Mouse (Mus musculus) liver, embryonic 16.5 days (tissue): ENCODE data around the gene Iqck. TPM values are rescaled to one million over a fixed set of nuclear protein-coding genes. Genes with fewer than 3 reads are reported as not detected.

Experiments used
- ATAC-seq: fragments of 200-750 bp; cut with Nextera tagmentation; 2 replicates; pipeline ENCODE4 v1.8.0; 2017; ENCODE audit warnings: low read depth, mild to moderate bottlenecking, moderate number of reproducible peaks, moderate library complexity
- H3K27ac ChIP-seq: fragments of 300-500 bp; sonication (generic); 2 replicates; pipeline ENCODE4 v1.5.1; 2014; ENCODE audit warnings: mild to moderate bottlenecking, low read length
- H3K27me3 ChIP-seq: fragments of 300-500 bp; sonication (generic); 2 replicates; pipeline ENCODE4 v1.6.1; 2014; ENCODE audit warnings: low read depth, low read length, mixed read lengths; ENCODE audit not compliant: control insufficient read depth, insufficient read depth
- H3K36me3 ChIP-seq: fragments of 300-500 bp; sonication (generic); 2 replicates; pipeline ENCODE4 v1.6.1; 2014; ENCODE audit warnings: mild to moderate bottlenecking; ENCODE audit not compliant: control insufficient read depth, insufficient read depth
- H3K4me1 ChIP-seq: fragments of 300-500 bp; sonication (generic); 2 replicates; pipeline ENCODE4 v1.6.1; 2014; ENCODE audit warnings: low read depth, low read length, mixed read lengths; ENCODE audit not compliant: control insufficient read depth
- H3K4me2 ChIP-seq: fragments of 300-500 bp; sonication (generic); 2 replicates; pipeline ENCODE4 v1.6.1; 2014; ENCODE audit warnings: low read depth, low read length, mixed read lengths
- H3K4me3 ChIP-seq: fragments of 300-500 bp; sonication (generic); 2 replicates; pipeline ENCODE4 v1.5.1; 2014; ENCODE audit warnings: low read depth, mild to moderate bottlenecking, low read length
- H3K9ac ChIP-seq: fragments of 300-500 bp; sonication (generic); 2 replicates; pipeline ENCODE4 v1.6.1; 2014; ENCODE audit warnings: low read depth, low read length
- H3K9me3 ChIP-seq: fragments of 300-500 bp; sonication (generic); replicated peaks from 2 replicates; pipeline ENCODE4 v1.6.1; 2016; ENCODE audit warnings: low read length; ENCODE audit not compliant: control insufficient read depth
- whole genome bisulfite sequencing: fragments of 180-500 bp; shearing (Covaris S2); extraction: QIAGEN DNeasy Blood & Tissue Kit; methylation state at CpG from one replicate; pipeline ENCODE4 v1.1.7; 2014; ENCODE audit not compliant: insufficient replicate concordance; 5-methylcytosine and 5-hydroxymethylcytosine counted together
- polyA plus RNA-seq: library from polyadenylated mRNA; unstranded; fragments of >200 nt; fragmentation: Nextera tagmentation; extraction: Ambion mirVana; gene quantifications from 2 replicates; pipeline ENCODE4 v1.2.1, GENCODE M21; 2015

The Iqck gene
- polyA plus RNA-seq, 1 experiment from 2014 or later = 0.26 TPM

DNA sequence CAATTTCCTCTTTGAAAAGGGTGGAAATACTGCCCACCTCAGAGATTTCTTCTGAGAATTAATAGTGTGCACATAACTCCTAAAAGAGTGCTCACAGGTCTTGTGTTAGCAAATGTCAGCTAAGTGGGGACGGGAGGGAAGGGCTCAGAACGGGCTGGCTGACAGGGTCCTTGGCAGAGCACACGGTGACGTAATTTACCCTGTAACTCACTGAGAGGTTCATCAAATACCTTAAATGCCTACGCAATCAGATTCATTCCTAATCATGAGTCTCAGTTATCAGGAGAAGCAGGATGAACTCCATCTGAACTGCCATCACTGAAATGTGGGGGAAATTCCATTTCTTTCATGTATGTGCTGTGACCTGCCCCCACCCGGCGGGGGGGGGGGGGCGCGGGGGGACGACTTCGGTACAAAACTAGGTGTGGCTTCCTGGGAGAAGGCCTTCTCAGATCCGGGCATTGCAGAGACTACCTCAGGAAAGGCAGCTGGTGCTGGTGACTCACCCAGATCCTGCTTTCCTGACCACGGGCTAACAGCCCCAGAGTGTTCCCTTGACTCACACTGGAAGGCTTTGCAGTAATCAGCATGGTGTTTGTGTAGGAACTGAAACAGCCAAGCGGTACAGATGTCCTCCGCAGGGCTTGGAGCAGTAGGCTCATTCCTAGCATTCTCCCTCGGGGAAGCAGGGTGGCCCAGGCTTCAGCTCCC lies 74.2 kb downstream of the Iqck start:
- WGBS = 24% methylated on average over 16 of the region's 16 CpGs
- H3K4me2 ChIP-seq = no peak overlapping the region
- H3K27me3 ChIP-seq = no peaks in the 10 kb centered on the region
- ATAC-seq = no peak
- H3K9ac ChIP-seq = no peak overlapping the region
- no peaks in the 10 kb centered on the region for H3K4me1 ChIP-seq
- H3K4me3 ChIP-seq = no peak overlapping the region
- H3K9me3 ChIP-seq = no peaks in the 10 kb centered on the region
- H3K36me3 ChIP-seq = no peaks in the 10 kb centered on the region
- H3K27ac ChIP-seq = no peak overlapping the region

DNA sequence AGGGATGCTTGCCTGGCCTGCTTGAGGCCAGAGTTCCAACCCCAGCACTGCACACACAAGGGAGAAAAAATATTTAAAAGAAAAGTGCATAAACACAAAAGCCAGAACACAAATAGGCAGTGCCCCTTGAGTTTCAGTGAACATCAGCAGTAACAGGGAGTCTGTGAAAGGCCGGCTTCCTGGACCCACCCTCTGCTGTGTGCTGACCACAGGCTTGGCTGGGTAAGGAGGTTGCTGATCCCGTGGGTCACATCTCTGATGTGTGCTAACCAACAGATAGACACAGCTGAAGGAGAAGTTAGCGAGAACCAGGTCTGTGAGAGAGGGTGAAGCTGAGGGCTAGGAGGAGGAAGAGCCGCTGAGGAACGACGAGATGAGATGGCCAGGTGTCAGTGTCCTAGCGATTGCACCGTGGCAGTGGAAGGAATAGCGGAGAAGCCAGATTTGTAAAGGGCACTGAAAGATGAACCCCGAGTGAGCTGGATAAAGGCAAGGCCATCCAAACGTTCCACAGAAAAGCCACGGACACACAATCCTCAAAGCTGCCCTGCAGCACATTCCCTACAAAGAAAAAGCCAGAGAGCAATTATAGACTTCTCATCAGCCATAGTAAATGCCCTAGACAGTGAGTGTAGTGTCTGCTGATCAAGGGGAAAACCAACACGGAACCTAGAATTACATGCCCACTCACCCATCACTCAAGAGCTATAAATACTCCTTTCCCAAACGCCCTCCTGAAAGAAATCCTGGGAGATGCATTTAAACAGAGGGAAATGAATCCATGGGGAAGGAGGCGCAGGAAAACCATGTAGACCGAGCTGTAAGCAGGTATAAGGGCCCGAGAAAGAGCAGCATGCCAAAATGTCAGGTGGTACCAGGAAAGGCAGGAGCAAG lies 76.2 kb downstream of the Iqck start:
- Histone ChIP-seq H3K9ac (no peak overlapping the region), H3K27ac (no peak overlapping the region), H3K4me1 (no peaks in the 10 kb centered on the region), H3K36me3 (no peaks in the 10 kb centered on the region), H3K9me3 (no peaks in the 10 kb centered on the region), H3K27me3 (no peaks in the 10 kb centered on the region), H3K4me2 (no peak overlapping the region), H3K4me3 (no peak overlapping the region)
- WGBS = 64% methylated on average over 17 of the region's 17 CpGs
- ATAC-seq = no peak

DNA sequence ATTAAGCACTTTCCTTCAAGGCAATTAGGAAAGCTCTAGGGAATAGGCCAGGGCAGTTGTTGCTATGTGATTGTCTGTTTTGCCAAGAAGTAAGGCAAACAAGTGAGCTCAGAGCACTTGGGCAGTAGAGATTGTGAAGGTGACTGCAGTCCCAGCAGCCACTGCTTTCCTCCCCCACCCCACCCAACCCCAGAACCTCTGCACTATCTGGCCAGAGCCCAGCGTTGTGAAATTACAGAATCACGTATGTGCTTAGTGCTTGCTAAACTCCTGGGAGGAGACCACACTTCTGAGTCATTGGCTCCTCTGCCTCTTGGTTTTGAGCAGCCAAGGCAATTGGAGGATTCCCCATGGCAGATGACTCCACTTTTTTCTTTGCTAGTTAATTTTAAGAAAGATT lies 79.8 kb downstream of the Iqck start:
- Histone ChIP-seq H3K4me1 (no peaks in the 10 kb centered on the region), H3K4me3 (no peak overlapping the region), H3K4me2 (no peak overlapping the region), H3K9me3 (no peaks in the 10 kb centered on the region), H3K27me3 (no peaks in the 10 kb centered on the region), H3K36me3 (no peaks in the 10 kb centered on the region), H3K9ac (no peak overlapping the region), H3K27ac (no peak overlapping the region)
- ATAC-seq = peak; percentile 66
- 19% methylated on average over 2 of the region's 2 CpGs for WGBS

DNA sequence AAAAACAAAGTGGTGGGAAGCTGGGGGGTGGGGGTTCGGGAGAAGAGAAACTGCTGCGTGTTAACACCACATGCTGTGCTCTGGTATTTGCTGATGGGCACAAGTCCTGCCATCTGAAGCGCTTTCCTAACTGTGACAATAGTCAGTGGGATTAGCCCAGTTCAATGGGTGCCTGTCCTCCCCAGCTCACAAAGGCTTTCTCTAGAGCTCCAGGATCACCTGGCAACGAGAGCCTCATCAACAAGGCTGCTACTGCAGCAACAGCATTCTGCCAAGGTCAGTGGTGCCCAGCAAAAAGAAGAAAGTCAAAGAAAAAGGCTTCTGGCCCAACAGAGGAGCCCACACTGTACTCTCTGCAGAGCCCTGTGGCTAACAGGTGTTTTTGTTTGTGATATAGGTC lies 81.3 kb downstream of the Iqck start:
- WGBS = 53% methylated on average over 4 of the region's 4 CpGs
- no peak overlapping the region for H3K4me2 ChIP-seq
- H3K36me3 ChIP-seq = no peaks in the 10 kb centered on the region
- no peak overlapping the region for H3K4me3 ChIP-seq
- H3K4me1 ChIP-seq = no peaks in the 10 kb centered on the region
- H3K27ac ChIP-seq = no peak overlapping the region
- H3K9ac ChIP-seq = no peak overlapping the region
- no peak for ATAC-seq
- no peaks in the 10 kb centered on the region for H3K27me3 ChIP-seq
- no peaks in the 10 kb centered on the region for H3K9me3 ChIP-seq

DNA sequence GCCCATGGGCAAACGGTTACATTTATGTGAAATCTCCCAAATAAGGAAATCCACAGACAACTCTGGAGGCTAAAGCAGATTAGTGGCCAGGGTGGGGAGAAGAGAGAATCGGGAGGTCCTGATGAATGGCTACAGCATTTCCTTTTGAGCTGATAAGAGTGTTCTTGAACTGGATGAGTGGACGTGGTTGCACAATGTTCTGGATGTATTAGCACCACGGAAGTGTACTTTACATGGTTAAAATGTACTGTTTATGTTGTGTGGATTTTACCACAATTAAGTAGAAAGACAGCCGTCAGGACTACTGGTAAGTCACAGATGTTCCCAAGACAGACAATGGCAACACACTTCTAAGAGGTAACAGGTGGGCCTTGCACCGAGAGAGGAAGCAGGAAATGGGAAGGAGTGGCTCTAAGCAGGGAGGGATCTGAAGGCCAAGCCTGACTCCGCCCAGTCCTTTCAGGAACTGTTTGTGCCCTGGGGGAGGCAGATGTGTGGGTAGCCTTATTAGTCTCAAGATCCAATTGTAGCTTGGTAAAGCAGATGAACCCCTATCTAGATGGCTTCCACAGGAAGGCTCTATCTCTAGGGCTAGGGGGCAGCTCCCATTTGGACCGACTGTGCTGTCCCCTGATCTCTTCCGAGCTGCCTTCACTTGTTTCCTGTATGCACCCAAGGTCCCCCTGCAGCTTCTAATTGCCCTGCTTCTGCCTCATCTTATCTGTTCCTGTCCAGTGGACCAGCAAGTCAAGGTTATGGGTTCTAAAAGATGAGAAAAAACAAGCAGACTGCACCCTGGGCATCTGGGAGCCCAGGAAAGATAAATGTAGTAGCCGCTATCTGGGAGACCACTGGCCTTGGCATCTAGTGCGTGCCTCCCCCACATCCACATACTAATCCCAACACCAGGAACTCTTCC lies 82.2 kb downstream of the Iqck start:
- no peaks in the 10 kb centered on the region for H3K27me3 ChIP-seq
- peak; percentile 16; the same call in 1 of the 2 replicates for ATAC-seq
- H3K9me3 ChIP-seq = no peaks in the 10 kb centered on the region
- H3K9ac ChIP-seq = no peak overlapping the region
- 31% methylated on average over 11 of the region's 11 CpGs for WGBS
- no peaks in the 10 kb centered on the region for H3K36me3 ChIP-seq
- no peak overlapping the region for H3K4me3 ChIP-seq
- H3K27ac ChIP-seq = no peak overlapping the region
- no peak overlapping the region for H3K4me2 ChIP-seq
- no peaks in the 10 kb centered on the region for H3K4me1 ChIP-seq

DNA sequence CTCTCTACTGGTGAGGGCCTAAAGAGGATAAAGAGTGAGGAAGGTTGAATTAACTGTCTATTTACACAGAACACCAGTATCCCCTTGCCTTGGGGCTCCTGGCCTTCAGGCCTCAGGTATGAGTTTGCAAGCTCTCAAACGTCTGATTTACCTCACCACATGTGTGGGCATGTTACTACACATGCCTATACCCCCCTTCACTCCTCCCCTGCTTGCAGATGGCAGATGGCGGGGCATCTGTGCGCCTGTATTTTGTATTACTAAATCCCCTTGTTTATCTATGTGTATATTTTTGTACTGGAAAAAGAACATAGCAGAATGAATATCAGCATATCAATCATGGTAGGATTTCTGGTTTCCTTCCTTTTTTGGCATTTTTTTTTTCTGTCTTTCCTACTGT lies 86.7 kb downstream of the Iqck start:
- no peak overlapping the region for H3K27ac ChIP-seq
- no peaks in the 10 kb centered on the region for H3K27me3 ChIP-seq
- no peaks in the 10 kb centered on the region for H3K36me3 ChIP-seq
- ATAC-seq = no peak
- 57% methylated on average over 3 of the region's 3 CpGs for WGBS
- H3K9me3 ChIP-seq = no peaks in the 10 kb centered on the region
- no peak overlapping the region for H3K4me2 ChIP-seq
- no peaks in the 10 kb centered on the region for H3K4me1 ChIP-seq
- no peak overlapping the region for H3K9ac ChIP-seq
- H3K4me3 ChIP-seq = no peak overlapping the region

DNA sequence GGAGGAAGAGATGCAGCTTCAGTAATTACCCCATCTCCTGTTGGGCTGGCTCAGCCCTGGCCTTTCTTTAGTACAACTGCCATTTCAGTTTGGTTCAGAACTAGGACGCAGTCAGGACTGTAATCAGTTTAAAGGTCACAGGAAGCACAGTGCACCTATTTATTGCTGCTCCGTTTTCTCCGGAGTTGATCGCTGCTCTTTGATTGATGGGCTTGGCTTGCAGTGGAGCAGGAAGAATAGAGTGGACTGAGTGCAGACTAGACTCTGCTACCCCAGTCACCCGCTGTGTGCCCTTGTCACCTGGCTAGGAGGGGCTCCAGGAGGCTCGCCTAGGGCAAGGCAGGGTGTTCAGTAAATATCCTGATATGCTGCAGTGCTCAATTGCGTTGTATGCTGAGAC lies 87.6 kb downstream of the Iqck start:
- no peak overlapping the region for H3K4me2 ChIP-seq
- no peaks in the 10 kb centered on the region for H3K27me3 ChIP-seq
- H3K9me3 ChIP-seq = no peaks in the 10 kb centered on the region
- no peaks in the 10 kb centered on the region for H3K4me1 ChIP-seq
- H3K4me3 ChIP-seq = no peak overlapping the region
- no peak overlapping the region for H3K9ac ChIP-seq
- WGBS = 27% methylated on average over 7 of the region's 7 CpGs
- no peak overlapping the region for H3K27ac ChIP-seq
- no peak; the same call in 1 of the 2 replicates for ATAC-seq
- H3K36me3 ChIP-seq = no peaks in the 10 kb centered on the region

DNA sequence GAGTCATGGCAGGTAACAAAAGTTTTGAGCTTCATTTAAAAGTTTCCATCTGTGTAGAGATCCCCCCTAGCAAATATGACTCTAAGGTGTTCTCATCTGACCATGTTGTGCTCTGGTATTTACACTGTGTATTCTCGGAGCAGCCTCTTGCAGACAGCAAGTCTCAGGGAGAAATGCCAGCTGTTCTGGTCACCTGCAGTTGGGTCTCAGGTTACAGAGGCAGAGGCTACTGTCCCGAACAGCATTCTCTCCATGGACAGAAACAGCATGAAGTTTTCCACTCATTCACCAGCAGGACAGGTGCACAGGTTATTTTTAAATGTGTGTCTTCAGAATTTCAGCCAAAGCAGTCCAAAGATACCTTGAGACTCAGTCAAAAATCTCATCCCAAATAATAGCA lies 89.3 kb downstream of the Iqck start:
- H3K9ac ChIP-seq = no peak overlapping the region

More for the DNA sequence above, 89.3 kb downstream of the Iqck start:
- H3K27me3 ChIP-seq = no peaks in the 10 kb centered on the region
- H3K9me3 ChIP-seq = no peaks in the 10 kb centered on the region
- no peak overlapping the region for H3K4me3 ChIP-seq
- ATAC-seq = no peak
- H3K36me3 ChIP-seq = no peaks in the 10 kb centered on the region
- H3K4me1 ChIP-seq = no peaks in the 10 kb centered on the region
- H3K27ac ChIP-seq = no peak overlapping the region
- 38% methylated on average over 2 of the region's 2 CpGs for WGBS
- no peak overlapping the region for H3K4me2 ChIP-seq
